Mouse (Mus musculus) spleen, adult 2 months (tissue): Measurements from ENCODE around the gene Gabrr3. TPM values are rescaled to one million over a fixed set of nuclear protein-coding genes. Genes with fewer than 3 reads are reported as not detected.

Experiments
- DNase-seq, 2 experiments: peaks; one replicate each; pipeline versions ENCODE4 v3.0.0 to v3.0.0-alpha.2; 2012 to 2021; ENCODE audit warnings: low spot score in 2 of 2, low read depth in 1 of 2
- H3K27ac ChIP-seq: fragments of 200-500 bp; 2 replicates; pipeline ENCODE4 v1.5.1; 2012; ENCODE audit warnings: low read length, inconsistent platforms; ENCODE audit not compliant: insufficient read depth
- H3K27me3 ChIP-seq: fragments of 200-500 bp; 2 replicates; pipeline ENCODE4 v1.6.1; 2012; ENCODE audit warnings: mild to moderate bottlenecking, moderate library complexity, low read length, inconsistent platforms; ENCODE audit not compliant: control insufficient read depth, insufficient read depth
- H3K36me3 ChIP-seq: fragments of 200-500 bp; 2 replicates; pipeline ENCODE4 v1.6.1; 2012; ENCODE audit warnings: mild to moderate bottlenecking, low read length, inconsistent platforms; ENCODE audit not compliant: control insufficient read depth, insufficient read depth
- H3K4me1 ChIP-seq: fragments of 200-500 bp; 2 replicates; pipeline ENCODE4 v1.6.1; 2011; ENCODE audit warnings: inconsistent platforms; ENCODE audit not compliant: control insufficient read depth, insufficient read depth, insufficient read length
- H3K4me3 ChIP-seq: fragments of 200-500 bp; 2 replicates; pipeline ENCODE4 v1.5.1; 2011; ENCODE audit warnings: mild to moderate bottlenecking, inconsistent platforms; ENCODE audit not compliant: insufficient read depth, insufficient read length; ENCODE audit errors: extremely low read depth
- CTCF ChIP-seq: fragments of 200-500 bp; IDR thresholded peaks from 2 replicates; pipeline ENCODE4 v1.5.1; 2011; ENCODE audit warnings: mild to moderate bottlenecking, inconsistent platforms; ENCODE audit not compliant: insufficient read depth, insufficient read length, insufficient replicate concordance; ENCODE audit errors: extremely low read depth
- POLR2A ChIP-seq: fragments of 200-500 bp; IDR thresholded peaks from 2 replicates; pipeline ENCODE4 v1.6.1; 2011; ENCODE audit warnings: low read depth, low read length, inconsistent platforms
- WGBS: fragments of 180-500 bp; shearing (Covaris S2); methylation state at CpG from one replicate; pipeline ENCODE4 v1.1.7; 2018; 5-methylcytosine and 5-hydroxymethylcytosine counted together
- polyA plus RNA-seq: library from polyadenylated mRNA; depleted of rRNA; stranded (reverse); fragments of >200 nt; gene quantifications from 2 replicates; pipeline ENCODE4 v1.2.3, GENCODE M21; 2012; rRNA removed

The Gabrr3 gene
- polyA plus RNA-seq, 1 experiment, result not detected

DNA sequence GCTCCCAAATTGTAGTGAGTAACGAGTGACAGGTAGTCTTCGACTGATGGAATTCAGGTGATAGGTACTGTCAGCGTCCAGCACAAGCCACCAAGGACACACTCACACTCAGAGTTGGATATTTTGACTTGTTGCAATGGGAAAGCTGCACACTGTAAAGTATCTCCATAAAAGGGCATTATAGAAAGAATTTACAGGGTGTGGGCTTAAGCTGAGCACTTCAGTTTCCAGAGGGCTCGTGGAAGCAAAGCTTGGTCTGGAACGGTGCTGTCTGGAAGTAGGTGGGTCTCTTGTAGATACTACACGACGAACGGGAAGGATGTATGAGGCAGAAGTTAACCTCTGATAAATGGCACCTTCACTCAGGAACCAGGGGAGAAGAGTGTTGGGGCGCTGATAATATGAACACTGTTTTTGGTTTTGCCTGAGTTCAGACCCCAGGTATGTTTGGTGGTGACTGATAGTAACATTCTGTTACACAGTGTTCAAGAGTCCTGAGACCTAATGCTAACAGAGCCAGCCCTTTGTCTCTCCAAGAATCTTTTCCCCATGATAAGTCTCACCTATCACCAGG is 80.9 kb downstream of the Gabrr3 start:
- no peak overlapping the region for H3K27ac ChIP-seq
- peaks cover 53% of the 10 kb centered on the region for H3K36me3 ChIP-seq
- no peak for DNase-seq
- TF ChIP-seq POLR2A (no peak), CTCF (no peak)
- no peaks in the 10 kb centered on the region for H3K4me1 ChIP-seq
- 84% methylated on average over 9 of the region's 9 CpGs for WGBS
- H3K4me3 ChIP-seq, result no peak overlapping the region
- H3K27me3 ChIP-seq, result no peaks in the 10 kb centered on the region

DNA sequence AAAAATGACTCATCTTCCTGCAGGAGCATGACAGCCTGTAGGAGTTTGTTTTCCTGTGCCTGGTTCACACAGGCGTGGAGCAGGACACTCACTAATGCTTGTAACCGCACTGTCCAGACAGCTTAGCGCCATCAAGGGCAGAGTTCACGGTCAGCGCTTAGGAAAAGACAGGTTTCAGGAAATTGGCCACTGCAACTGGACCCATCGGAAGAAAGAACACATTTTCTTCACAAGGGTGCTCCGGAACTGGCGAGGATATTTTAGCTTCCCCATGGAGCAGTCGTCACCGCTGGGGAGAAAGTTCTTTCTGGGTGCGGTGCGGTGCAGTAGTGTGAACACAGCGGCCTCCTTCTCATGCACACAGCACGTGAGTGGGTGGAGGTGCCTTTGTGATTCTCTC is 86.1 kb downstream of the Gabrr3 start:
- no peak overlapping the region for H3K27ac ChIP-seq
- 96% methylated on average over 14 of the region's 14 CpGs for WGBS
- H3K36me3 ChIP-seq, result peaks cover 33% of the 10 kb centered on the region
- no peaks in the 10 kb centered on the region for H3K27me3 ChIP-seq
- no peak for TF ChIP-seq CTCF
- no peak for DNase-seq
- no peaks in the 10 kb centered on the region for H3K4me1 ChIP-seq
- no peak overlapping the region for H3K4me3 ChIP-seq

DNA sequence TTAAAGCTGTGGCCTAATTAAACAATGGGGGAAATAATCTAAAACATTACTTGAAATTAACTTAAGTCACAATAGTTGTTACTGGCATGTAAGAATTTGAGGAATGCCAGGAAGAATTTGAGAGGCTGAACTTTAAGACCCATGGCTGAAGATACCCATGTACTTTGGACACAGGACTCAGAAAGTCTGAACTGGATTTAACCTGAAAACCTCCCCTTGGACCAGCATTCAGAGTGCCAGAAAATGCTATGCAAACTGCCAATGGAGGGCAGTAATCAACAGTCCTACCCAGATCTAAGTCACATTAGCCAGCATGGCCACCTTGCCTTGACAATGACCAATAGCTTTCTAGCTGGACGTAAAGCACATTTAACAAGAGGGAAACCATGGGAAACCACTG is 90.8 kb downstream of the Gabrr3 start:
- Histone ChIP-seq H3K27ac (no peak overlapping the region), H3K4me1 (no peaks in the 10 kb centered on the region), H3K36me3 (peaks cover 11% of the 10 kb centered on the region), H3K4me3 (no peak overlapping the region), H3K27me3 (no peaks in the 10 kb centered on the region)
- 87% methylated on average over 1 of the region's 1 CpGs for WGBS
- no peak for TF ChIP-seq POLR2A
- TF ChIP-seq CTCF, result no peak
- DNase-seq, result no peak

DNA sequence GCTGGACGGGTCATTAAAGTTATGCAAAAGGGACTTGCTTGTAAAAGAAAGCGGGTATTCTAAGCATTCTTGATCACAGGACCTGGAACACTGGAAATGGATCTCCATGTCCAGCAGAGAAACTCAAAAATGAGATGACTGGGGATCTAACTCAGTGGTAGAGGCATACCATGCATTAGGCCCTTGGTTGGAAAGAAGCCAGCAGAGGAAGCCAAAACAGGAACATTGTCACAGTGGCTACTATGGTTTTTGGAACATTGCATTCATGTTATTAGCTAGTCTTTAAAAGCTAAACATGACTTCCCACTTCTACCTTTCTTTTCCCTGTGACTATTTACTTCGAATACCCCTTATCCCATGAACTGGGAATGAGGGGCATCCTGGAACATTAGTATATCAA is 92.0 kb downstream of the Gabrr3 start:
- no peak for DNase-seq
- no peak overlapping the region for H3K27ac ChIP-seq
- peaks cover 4% of the 10 kb centered on the region for H3K36me3 ChIP-seq
- WGBS, result 86% methylated on average over 3 of the region's 3 CpGs
- no peaks in the 10 kb centered on the region for H3K4me1 ChIP-seq
- no peak for TF ChIP-seq POLR2A
- TF ChIP-seq CTCF, result no peak
- no peaks in the 10 kb centered on the region for H3K27me3 ChIP-seq
- H3K4me3 ChIP-seq, result no peak overlapping the region

DNA sequence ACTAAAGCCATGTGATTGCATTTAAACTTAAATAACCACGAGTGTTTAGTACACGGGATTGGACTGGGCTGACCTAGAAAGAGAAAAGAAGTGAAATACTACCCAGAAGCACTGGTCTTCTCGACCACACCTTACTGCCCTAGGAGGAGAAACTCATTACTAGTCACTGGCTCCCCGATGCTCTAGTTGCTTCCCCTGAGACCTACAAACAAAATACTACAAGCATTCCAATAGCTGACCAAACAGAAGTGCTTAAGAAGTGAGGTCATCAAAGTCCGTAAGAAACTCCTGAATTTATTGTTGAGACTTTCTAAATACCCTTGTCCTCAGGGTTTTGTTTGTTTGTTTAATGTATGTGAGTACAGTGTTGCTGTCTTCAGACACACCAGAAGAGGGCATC is 102.7 kb downstream of the Gabrr3 start:
- H3K4me1 ChIP-seq, result no peaks in the 10 kb centered on the region
- no peak for DNase-seq
- no peaks in the 10 kb centered on the region for H3K27me3 ChIP-seq
- H3K36me3 ChIP-seq, result peaks cover 1% of the 10 kb centered on the region; the same call in 1 of the 2 replicates
- WGBS, result 92% methylated on average over 5 of the region's 5 CpGs
- no peak overlapping the region for H3K4me3 ChIP-seq
- no peak overlapping the region for H3K27ac ChIP-seq
- TF ChIP-seq CTCF, result no peak
- no peak for TF ChIP-seq POLR2A

Other genes starting within 250 kb of the Gabrr3 start
- not detected in 2 replicates for gene Olfr196, start 236.9 kb upstream of the Gabrr3 start, polyA plus RNA-seq
- gene Olfr198, start 203.8 kb upstream of the Gabrr3 start, polyA plus RNA-seq, result not detected in 2 replicates
- gene Olfr199, start 187.6 kb upstream of the Gabrr3 start, polyA plus RNA-seq, result not detected in 2 replicates
- gene Olfr201, start 134.7 kb upstream of the Gabrr3 start, polyA plus RNA-seq, result not detected in 2 replicates
- gene Olfr202, start 120.5 kb upstream of the Gabrr3 start, polyA plus RNA-seq, result not detected in 2 replicates
- not detected in 2 replicates for gene Olfr203, start 108.5 kb upstream of the Gabrr3 start, polyA plus RNA-seq
- gene Olfr204, start 89.1 kb upstream of the Gabrr3 start, polyA plus RNA-seq, result not detected in 2 replicates
- gene Olfr205, start 76.2 kb upstream of the Gabrr3 start, polyA plus RNA-seq, result not detected in 2 replicates
- not detected in 2 replicates for gene Olfr206, start 58.1 kb upstream of the Gabrr3 start, polyA plus RNA-seq
- gene Olfr209, start 43.3 kb upstream of the Gabrr3 start, polyA plus RNA-seq, result not detected in 2 replicates
- 6.0 and 8.2 TPM in 2 replicates for gene Riox2, start 64.4 kb downstream of the Gabrr3 start, polyA plus RNA-seq
- 1.1 and 2.6 TPM in 2 replicates for gene Crybg3, start 193.6 kb downstream of the Gabrr3 start, polyA plus RNA-seq
- gene Arl6, start 232.1 kb downstream of the Gabrr3 start, polyA plus RNA-seq, result 0.29 and 0.36 TPM in 2 replicates